Mouse (Mus musculus) stomach, embryonic 14.5 days (tissue): ENCODE data around the gene Plk5. TPM values are rescaled to one million over a fixed set of nuclear protein-coding genes. Genes with fewer than 3 reads are reported as not detected.

ENCODE experiments used
- ATAC-seq: fragments of 200-750 bp; cut with Nextera tagmentation; 2 replicates; pipeline ENCODE4 v1.8.0; 2017; ENCODE audit warnings: low read depth, moderate TSS enrichment; ENCODE audit not compliant: insufficient number of reproducible peaks, insufficient read depth, low FRiP score
- H3K27ac ChIP-seq: fragments of 300-500 bp; sonication (generic); 2 replicates; pipeline ENCODE4 v1.5.1; 2014; ENCODE audit warnings: mild to moderate bottlenecking, low read length, moderate library complexity, mixed read lengths
- H3K27me3 ChIP-seq: fragments of 300-500 bp; sonication (generic); 2 replicates; pipeline ENCODE4 v1.6.1; 2014; ENCODE audit warnings: low read length, control low read depth, mixed read lengths; ENCODE audit not compliant: control insufficient read depth, insufficient read depth
- H3K36me3 ChIP-seq: fragments of 300-500 bp; sonication (generic); 2 replicates; pipeline ENCODE4 v1.6.1; 2014; ENCODE audit warnings: mild to moderate bottlenecking, control low read depth, low read length, moderate library complexity, mixed read lengths; ENCODE audit not compliant: control insufficient read depth, insufficient read depth
- H3K4me1 ChIP-seq: fragments of 300-500 bp; sonication (generic); 2 replicates; pipeline ENCODE4 v1.6.1; 2014; ENCODE audit warnings: low read length, control low read depth, mixed read lengths; ENCODE audit not compliant: control insufficient read depth, insufficient read depth
- H3K4me2 ChIP-seq: fragments of 300-500 bp; sonication (generic); replicated peaks from 2 replicates; pipeline ENCODE4 v1.6.1; 2014; ENCODE audit warnings: low read depth, low read length, control low read depth
- H3K4me3 ChIP-seq: fragments of 300-500 bp; sonication (generic); 2 replicates; pipeline ENCODE4 v1.5.1; 2014; ENCODE audit warnings: low read depth, low read length, control low read depth
- H3K9ac ChIP-seq: fragments of 300-500 bp; sonication (generic); replicated peaks from 2 replicates; pipeline ENCODE4 v1.6.1; 2014; ENCODE audit warnings: low read depth, mild to moderate bottlenecking, control low read depth, low read length, moderate library complexity, mixed read lengths
- H3K9me3 ChIP-seq: fragments of 300-500 bp; sonication (generic); 2 replicates; pipeline ENCODE4 v1.6.1; 2016; ENCODE audit warnings: low read depth, low read length, control low read depth; ENCODE audit not compliant: control insufficient read depth
- WGBS: fragments of 180-500 bp; shearing (Covaris S2); extraction: QIAGEN DNeasy Blood & Tissue Kit; methylation state at CpG from one replicate; pipeline ENCODE4 v1.1.7; 2014; 5-methylcytosine and 5-hydroxymethylcytosine counted together
- polyA plus RNA-seq: library from polyadenylated mRNA; unstranded; fragments of >200 nt; fragmentation: Nextera tagmentation; extraction: Ambion mirVana; gene quantifications from 2 replicates; pipeline ENCODE4 v1.2.1, GENCODE M21; 2014

Gene Plk5
- 0.30 and 0.62 TPM in 2 replicates for polyA plus RNA-seq

DNA sequence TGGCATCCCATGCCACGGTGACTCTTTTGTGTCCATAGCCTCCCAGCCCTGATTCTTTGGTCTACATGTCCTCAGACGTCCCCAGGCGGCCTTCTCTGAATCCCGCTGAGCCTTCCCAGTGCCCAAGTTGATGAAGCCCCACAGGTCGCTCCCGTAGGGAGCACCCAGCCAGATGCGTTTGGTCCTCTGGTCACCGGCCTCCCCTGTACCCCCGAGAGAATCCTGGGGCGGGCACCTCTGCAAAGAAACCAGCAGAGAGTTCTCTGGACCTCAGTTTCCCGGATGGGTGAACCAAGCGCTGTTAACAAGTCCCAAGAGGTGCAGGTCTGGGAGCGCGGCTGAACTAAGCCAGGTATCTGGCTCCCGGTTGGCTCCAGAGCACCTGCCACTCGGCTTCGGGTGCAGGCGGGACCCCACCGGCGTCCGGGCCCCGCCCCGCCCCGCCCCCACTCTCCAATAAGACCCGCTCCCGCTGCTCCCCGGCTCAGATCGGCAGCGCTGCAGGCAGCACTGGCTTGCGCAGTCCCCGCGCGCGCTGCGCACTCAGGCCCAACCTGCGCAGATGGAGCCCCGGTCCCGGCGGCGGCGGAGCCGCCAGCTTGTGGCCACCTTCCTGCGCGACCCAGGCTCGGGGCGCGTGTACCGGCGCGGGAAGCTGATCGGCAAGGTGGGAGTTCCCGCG is at the start of gene Plk5:
Gene Plk5 (plus strand): TSS at position 459 of the 682 bp plus-strand sequence.
- Histone ChIP-seq H3K9me3 (no peaks in the 10 kb centered on the region), H3K36me3 (no peaks in the 10 kb centered on the region), H3K4me3 (peak within 1 kb of the TSS; percentile 31), H3K27me3 (peaks cover 48% of the 10 kb centered on the region), H3K4me2 (peak within 1 kb of the TSS; percentile 47), H3K4me1 (peaks cover 9% of the 10 kb centered on the region; the same call in 1 of the 2 replicates), H3K27ac (no peak within 1 kb of the TSS), H3K9ac (no peak within 1 kb of the TSS)
- WGBS: 1% methylated on average over 51 of the region's 53 CpGs
- ATAC-seq: no peak

DNA sequence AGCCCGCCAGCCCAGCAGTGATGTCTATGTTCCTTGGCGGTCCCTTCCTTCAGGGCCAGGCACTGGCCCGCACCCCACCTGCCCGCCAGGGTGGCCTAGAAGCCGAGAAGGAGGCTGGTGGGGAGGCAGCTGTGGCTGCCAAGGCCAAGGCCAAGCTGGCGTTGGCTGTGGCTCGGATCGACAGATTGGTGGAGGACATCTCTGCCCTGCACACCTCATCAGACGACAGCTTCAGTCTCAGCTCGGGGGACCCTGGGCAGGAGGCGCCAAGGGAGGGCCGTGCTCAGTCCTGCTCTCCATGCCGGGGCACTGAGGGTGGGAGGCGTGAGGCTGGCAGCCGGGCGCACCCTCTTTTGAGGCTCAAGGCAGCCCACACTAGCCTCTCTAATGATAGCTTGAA is 44.7 kb upstream of the Plk5 start:
- Histone ChIP-seq H3K27me3 (peaks cover 51% of the 10 kb centered on the region), H3K9ac (no peak overlapping the region)
- no peak for ATAC-seq

DNA sequence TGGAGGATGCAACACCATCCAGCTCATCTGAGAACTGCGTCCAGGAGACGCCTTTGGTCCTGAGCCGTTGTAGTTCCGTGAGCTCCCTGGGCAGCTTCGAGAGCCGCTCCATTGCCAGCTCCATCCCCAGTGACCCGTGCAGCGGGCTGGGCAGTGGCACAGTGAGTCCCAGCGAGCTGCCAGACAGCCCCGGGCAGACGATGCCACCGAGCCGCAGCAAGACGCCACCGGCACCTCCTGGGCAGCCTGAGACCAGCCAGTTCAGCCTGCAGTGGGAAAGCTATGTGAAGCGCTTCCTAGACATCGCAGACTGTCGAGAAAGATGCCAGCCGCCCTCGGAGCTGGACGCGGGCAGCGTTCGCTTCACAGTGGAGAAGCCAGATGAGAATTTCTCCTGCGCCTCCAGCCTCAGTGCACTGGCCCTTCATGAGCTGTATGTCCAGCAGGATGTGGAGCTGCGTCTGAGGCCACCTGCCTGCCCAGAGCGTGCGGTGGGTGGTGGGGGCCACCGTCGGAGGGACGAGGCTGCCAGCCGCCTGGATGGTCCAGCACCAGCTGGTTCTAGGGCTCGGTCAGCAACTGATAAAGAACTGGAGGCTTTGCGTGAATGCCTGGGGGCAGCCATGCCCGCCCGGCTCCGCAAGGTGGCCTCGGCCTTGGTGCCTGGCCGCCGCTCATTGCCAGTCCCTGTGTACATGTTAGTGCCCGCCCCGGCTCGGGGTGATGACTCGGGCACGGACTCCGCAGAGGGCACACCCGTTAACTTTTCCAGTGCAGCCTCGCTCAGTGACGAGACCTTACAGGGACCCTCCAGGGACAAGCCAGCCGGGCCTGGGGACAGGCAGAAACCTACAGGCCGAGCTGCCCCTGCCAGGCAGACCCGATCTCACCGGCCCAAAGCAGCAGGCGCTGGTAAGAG is 43.4 kb upstream of the Plk5 start:
- Histone ChIP-seq H3K36me3 (no peaks in the 10 kb centered on the region), H3K4me1 (peaks cover 12% of the 10 kb centered on the region), H3K4me3 (no peak overlapping the region), H3K9ac (no peak overlapping the region), H3K9me3 (no peaks in the 10 kb centered on the region), H3K4me2 (no peak overlapping the region), H3K27me3 (peaks cover 57% of the 10 kb centered on the region), H3K27ac (no peak overlapping the region)
- 62% methylated on average over 54 of the region's 54 CpGs for WGBS
- no peak for ATAC-seq

More for the DNA sequence above, 44.7 kb upstream of the Plk5 start:
- Histone ChIP-seq H3K4me3 (no peak overlapping the region), H3K4me1 (peaks cover 12% of the 10 kb centered on the region), H3K27ac (no peak overlapping the region), H3K4me2 (no peak overlapping the region), H3K36me3 (no peaks in the 10 kb centered on the region), H3K9me3 (no peaks in the 10 kb centered on the region)
- WGBS: 79% methylated on average over 16 of the region's 16 CpGs

DNA sequence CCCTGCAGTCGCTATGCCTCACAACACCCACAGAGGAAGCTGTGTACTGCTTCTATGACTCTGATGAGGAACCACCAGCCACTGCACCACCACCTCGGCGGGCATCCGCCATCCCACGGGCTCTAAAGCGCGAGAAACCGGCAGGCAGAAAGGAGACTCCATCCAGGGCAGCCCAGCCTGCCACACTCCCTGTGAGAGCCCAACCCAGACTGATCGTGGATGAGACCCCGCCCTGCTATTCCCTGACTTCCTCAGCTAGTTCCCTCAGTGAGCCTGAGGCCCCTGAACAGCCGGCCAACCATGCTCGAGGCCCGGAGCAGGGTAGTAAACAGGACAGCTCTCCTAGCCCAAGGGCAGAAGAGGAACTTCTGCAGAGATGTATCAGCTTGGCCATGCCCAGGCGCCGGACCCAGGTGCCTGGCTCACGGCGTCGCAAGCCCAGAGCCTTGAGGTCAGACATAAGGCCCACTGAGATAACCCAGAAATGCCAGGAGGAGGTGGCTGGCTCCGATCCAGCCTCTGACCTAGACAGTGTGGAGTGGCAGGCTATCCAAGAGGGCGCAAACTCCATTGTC is 42.5 kb upstream of the Plk5 start:
- WGBS: 41% methylated on average over 20 of the region's 20 CpGs
- ATAC-seq: no peak
- H3K4me3 ChIP-seq: no peak overlapping the region
- peaks cover 12% of the 10 kb centered on the region for H3K4me1 ChIP-seq
- H3K27me3 ChIP-seq: peaks cover 57% of the 10 kb centered on the region
- 0 out of 2 replicates have a peak overlapping the region, but pooled peaks have one; percentile 10 for H3K4me2 ChIP-seq
- H3K9me3 ChIP-seq: no peaks in the 10 kb centered on the region
- no peak overlapping the region for H3K27ac ChIP-seq
- H3K9ac ChIP-seq: 0 out of 2 replicates have a peak overlapping the region, but pooled peaks have one; percentile 4
- H3K36me3 ChIP-seq: no peaks in the 10 kb centered on the region

DNA sequence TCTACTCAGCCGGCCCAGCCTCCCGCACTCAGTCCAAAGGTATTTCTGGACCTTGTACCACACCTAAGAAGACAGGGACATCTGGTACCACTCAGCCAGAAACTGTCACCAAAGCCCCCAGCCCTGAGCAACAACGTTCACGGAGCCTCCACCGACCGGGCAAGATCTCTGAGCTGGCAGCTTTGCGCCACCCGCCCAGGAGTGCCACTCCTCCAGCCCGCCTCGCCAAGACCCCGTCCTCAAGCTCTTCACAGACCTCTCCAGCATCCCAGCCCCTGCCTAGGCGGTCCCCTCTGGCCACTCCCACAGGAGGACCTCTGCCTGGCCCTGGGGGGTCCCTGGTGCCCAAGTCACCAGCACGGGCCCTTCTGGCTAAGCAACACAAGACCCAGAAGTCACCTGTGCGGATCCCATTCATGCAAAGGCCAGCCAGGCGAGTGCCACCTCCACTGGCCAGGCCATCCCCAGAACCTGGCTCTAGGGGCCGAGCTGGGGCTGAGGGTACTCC is 41.7 kb upstream of the Plk5 start:
- peaks cover 57% of the 10 kb centered on the region for H3K27me3 ChIP-seq
- no peaks in the 10 kb centered on the region for H3K9me3 ChIP-seq
- 52% methylated on average over 16 of the region's 16 CpGs for WGBS
- no peaks in the 10 kb centered on the region for H3K36me3 ChIP-seq
- no peak for ATAC-seq
- H3K4me3 ChIP-seq: no peak overlapping the region
- no peak overlapping the region for H3K9ac ChIP-seq
- no peak overlapping the region for H3K27ac ChIP-seq
- H3K4me1 ChIP-seq: peaks cover 17% of the 10 kb centered on the region
- no peak overlapping the region for H3K4me2 ChIP-seq

DNA sequence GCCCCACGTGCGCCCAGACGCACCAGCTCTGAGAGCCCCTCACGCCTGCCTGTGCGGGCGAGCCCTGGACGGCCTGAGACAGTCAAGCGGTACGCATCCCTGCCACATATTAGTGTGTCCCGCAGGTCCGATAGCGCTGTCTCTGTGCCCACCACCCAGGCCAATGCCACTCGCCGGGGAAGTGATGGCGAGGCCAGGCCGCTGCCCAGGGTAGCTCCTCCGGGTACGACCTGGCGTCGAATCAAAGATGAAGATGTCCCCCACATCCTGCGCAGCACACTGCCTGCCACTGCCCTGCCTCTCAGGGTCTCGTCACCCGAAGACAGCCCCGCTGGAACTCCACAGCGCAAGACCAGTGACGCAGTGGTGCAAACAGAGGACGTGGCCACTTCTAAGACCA is 40.9 kb upstream of the Plk5 start:
- H3K27ac ChIP-seq: no peak overlapping the region
- no peak for ATAC-seq
- no peak overlapping the region; the same call in 1 of the 2 replicates for H3K4me2 ChIP-seq
- no peaks in the 10 kb centered on the region for H3K9me3 ChIP-seq
- no peaks in the 10 kb centered on the region for H3K36me3 ChIP-seq
- WGBS: 45% methylated on average over 27 of the region's 27 CpGs
- no peak overlapping the region for H3K9ac ChIP-seq
- H3K4me3 ChIP-seq: no peak overlapping the region
- H3K4me1 ChIP-seq: peaks cover 19% of the 10 kb centered on the region
- peaks cover 57% of the 10 kb centered on the region for H3K27me3 ChIP-seq

DNA sequence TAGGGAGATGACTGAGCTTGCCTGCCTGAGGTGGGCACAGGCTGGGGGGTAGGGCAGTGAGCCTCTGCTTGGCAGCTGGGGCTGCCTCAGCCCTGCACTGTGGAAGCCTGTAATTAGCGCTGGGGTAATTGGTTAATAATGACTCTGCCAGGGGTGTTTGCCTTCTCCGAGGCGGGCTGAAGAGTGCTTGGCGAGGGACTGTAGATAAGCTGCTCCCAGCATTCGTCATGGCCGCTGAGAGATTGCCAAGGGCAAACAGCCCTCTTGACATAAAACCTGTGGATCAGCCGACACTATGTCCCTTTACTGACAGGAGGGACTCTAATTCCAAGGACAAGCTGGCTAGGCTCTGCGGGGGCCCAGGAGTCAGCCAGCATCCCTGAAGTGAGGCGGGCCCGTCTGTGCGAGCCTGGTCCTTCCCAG is 39.9 kb upstream of the Plk5 start:
- H3K4me3 ChIP-seq: no peak overlapping the region
- H3K36me3 ChIP-seq: no peaks in the 10 kb centered on the region
- H3K4me2 ChIP-seq: no peak overlapping the region
- no peaks in the 10 kb centered on the region for H3K9me3 ChIP-seq
- WGBS: 36% methylated on average over 11 of the region's 11 CpGs
- no peak overlapping the region for H3K9ac ChIP-seq
- H3K27me3 ChIP-seq: peaks cover 49% of the 10 kb centered on the region
- ATAC-seq: no peak
- H3K27ac ChIP-seq: no peak overlapping the region
- H3K4me1 ChIP-seq: peaks cover 19% of the 10 kb centered on the region

DNA sequence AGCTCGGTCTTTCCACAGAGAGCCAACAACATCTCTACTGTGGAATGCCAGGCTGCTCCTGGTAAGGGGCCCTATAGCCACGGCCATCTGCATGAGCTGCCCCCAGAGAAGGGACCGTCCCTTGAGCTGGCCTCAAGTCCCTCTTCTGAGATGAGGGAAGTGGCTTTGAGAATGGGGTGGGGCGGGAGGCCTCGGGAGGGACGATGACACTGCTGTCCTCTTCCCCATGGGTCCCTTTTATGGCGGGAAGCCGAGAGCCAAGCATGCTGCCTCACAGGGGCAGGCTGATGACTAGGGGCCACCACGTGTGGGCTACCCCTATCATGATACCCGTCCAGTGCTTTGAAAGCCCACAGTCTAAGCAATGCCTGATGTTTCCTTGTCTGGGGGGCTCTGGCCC is 39.2 kb upstream of the Plk5 start:
- H3K4me1 ChIP-seq: peaks cover 19% of the 10 kb centered on the region
- H3K9ac ChIP-seq: no peak overlapping the region
- H3K36me3 ChIP-seq: no peaks in the 10 kb centered on the region
- H3K4me2 ChIP-seq: no peak overlapping the region
- H3K4me3 ChIP-seq: no peak overlapping the region
- H3K27ac ChIP-seq: no peak overlapping the region
- ATAC-seq: no peak
- peaks cover 46% of the 10 kb centered on the region for H3K27me3 ChIP-seq
- H3K9me3 ChIP-seq: no peaks in the 10 kb centered on the region
- 64% methylated on average over 10 of the region's 10 CpGs for WGBS
